Mouse (Mus musculus) WW6 (cell line): ENCODE results near the gene Ppp1r9a.

ENCODE experiments used
- DNase-seq: peaks from one replicate; pipeline ENCODE4 v3.0.0-alpha.2; 2013; ENCODE audit warnings: low read depth, low spot score

The Ppp1r9a gene

GRCm38 (mm10) chr6:4953028-4953719 lies 50.5 kb downstream of the Ppp1r9a start:
- no peak for DNase-seq

GRCm38 (mm10) chr6:4956651-4957050 lies 53.9 kb downstream of the Ppp1r9a start:
- no peak for DNase-seq

GRCm38 (mm10) chr6:4962197-4962596 lies 59.5 kb downstream of the Ppp1r9a start:
- DNase-seq: no peak

DNA sequence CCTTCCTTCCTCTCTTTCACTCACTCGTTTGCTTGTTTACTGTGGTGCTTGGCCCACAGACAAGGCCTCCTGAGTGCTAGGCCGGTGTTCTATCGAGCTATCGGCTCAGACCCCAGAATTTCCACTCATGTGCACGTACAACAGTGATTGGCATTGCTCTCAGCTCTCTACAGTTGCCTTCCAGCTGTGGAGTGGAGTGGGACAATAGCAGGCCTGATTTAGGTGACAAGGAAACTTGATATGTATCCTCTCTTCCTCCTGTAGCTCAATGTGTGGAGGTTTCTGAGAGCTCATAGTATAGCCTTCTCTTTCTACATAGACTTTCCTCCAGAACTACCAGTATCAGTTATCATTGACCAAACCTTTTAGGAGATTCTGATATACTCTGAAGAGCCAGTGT lies 60.3 kb downstream of the Ppp1r9a start:
- DNase-seq: no peak

GRCm38 (mm10) chr6:4967236-4967635 lies 64.5 kb downstream of the Ppp1r9a start:
- no peak for DNase-seq

DNA sequence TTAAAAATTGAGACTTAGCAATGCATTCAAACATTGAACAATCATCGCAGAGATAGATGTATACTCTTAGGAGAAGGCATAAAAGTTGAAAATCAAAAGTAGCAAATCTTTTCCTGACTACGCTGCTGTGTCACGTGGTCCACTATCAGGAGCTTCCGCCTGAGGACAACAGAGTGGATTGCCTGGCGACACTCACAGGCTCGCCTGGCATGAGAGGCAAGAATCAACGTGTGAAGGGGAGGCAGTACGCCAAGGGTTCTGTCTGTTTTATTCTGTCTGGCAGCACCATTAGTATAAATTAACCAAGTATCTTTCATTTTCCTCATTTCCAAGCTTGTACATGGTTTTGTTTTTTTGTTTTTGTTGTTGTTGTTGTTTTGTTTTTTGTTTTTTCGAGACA lies 68.5 kb downstream of the Ppp1r9a start:
- no peak for DNase-seq

DNA sequence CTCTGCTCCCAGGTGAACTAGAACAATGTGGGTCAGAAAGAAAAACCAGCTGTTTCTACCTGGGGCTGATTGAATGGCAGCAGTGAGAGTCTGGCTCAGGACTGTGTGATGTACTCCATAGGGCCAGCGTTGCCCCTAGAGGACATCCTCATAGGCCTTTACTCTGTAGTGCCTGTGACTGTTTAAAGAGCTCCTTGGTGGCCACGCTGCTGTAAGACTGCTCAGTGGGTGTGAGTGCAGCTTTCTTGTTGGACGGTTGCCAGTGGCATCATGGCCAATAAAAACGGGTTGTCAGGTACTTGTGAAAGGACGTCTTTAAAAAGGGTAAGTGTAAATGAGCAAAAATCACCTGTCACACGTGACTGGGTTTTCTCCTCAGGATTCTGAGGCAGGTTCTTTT lies 70.1 kb downstream of the Ppp1r9a start:
- no peak for DNase-seq

DNA sequence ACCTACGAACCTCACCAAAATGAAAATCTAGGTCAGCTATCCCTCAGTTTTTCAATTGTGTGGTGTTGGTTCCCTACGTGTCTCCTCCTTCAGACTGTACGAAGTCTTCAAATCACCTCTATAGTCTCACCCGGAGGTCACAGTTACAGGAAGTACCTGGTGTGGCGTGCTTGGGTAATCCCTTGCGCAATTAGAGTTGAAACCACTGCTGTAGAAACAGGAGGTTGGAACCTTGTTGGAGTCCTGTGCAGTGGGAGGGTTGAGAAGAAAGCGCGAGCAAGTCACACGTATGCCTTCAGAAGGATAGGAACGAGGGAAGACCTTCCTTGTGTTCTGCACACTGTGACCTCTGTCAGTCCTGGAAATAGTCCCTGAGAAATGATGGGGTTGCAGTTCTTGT lies 70.6 kb downstream of the Ppp1r9a start:
- no peak for DNase-seq

DNA sequence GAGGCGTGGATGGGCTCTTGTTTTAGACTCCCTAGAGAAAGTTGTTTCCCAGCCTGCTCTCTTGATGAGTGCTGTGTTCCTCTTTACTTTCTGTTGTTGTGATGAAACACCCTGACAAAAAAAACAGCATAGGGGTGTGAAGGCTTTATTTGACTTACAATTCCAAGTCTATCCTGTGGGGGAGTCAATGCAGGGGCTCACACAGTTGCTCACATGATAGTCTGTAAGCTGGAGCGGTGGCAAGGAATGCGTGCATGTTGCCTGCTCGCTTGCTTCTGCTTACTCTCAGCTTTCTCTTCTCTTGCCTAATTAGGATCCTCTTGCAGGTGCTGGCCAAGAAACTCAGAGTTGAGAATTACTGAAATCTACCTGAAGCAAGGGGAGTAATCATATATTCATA lies 74.8 kb downstream of the Ppp1r9a start:
- DNase-seq: no peak

GRCm38 (mm10) chr6:4978249-4978648 lies 75.5 kb downstream of the Ppp1r9a start:
- no peak for DNase-seq

GRCm38 (mm10) chr6:4978897-4979296 lies 76.2 kb downstream of the Ppp1r9a start:
- DNase-seq: no peak

DNA sequence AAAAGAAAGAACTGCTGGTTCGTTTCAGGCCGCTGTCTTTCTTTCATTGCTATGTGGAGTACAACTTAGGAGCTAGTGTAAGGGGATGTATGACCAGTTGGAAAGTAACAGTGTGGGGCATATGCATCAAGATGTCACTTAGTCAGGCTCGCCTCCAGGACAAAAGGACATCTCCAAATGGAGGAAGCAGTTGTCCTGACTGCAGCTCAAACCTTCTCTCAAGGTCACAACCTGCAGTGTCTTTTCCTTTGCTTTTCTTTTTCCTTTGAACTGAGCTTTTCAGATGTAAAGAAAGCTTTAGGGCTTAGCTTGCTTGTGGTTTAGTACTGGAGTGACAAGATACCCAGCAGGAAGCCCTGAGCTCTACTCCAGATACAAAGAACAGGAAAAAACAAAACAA lies 77.4 kb downstream of the Ppp1r9a start:
- DNase-seq: no peak

DNA sequence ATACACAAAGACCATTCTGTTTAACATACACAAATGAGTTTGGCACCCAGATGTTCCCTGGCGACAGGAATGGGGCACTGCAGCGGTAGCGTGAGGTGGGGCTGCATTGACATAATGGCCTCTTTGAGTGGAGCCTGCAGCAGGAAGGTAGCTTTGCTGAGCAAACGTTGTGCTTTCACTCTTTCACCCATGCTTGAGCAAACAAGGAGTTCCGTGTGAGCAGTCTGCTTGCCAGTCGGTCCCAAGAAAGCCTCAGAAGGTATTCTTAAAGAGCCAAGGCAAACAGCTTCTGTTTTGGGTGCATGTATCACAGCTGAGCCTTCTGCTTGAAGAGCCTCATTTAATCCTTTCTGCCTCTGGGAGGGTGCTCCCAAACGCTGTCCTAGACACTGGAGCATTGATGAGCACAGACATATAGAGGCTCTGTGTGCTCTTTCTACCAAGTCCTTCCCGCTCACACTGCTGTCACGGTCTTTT lies 80.0 kb downstream of the Ppp1r9a start:
- DNase-seq: peak; percentile 59

- DNase-seq: no peak
Observed at GRCm38 (mm10) chr6:4985668-4986067, 83.0 kb downstream of the Ppp1r9a start.

DNA sequence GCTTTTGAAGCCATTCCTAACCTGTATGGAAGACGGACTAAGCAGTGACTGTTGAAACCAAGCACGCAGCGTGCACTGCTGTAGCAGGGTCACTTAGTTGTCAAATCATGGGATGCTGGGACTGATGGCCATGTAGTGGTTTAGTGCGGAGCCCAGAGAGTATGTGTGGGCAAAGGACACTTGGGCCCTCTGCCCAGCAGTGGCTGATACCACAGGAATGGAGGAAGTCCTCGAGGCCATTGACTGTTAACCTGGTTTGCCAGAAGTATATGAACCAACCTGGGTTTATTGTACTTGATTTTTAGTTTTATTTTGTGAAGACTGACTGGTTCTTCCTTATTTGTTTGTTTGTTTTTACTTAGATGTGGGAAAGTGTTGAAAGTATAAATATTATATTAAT lies 84.4 kb downstream of the Ppp1r9a start:
- no peak for DNase-seq

DNA sequence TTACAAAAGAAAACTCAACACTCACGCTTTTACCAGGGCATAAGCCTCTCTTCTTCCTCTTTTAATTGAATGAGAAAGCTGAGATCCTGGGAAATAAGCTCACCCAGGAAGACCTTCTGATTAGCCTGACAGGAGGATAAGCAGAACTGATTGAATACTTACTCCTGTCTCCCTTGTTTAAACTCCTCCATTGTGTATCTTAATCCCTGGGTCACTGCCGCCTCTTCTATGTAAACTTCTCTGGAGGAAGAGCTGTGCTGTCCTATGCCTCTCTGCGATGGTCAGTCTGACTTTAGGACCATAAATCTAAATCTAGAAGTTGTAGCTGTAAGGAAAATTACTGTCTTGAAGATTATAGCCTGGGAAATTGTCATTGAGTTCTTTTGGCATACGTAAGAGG lies 86.0 kb downstream of the Ppp1r9a start:
- DNase-seq: no peak

- no peak for DNase-seq
Observed at GRCm38 (mm10) chr6:4992308-4992707, 89.6 kb downstream of the Ppp1r9a start.

- DNase-seq: no peak
Observed at GRCm38 (mm10) chr6:4993600-4994160, 91.0 kb downstream of the Ppp1r9a start.

GRCm38 (mm10) chr6:4994161-4994919 lies 91.6 kb downstream of the Ppp1r9a start:
- DNase-seq: no peak

DNA sequence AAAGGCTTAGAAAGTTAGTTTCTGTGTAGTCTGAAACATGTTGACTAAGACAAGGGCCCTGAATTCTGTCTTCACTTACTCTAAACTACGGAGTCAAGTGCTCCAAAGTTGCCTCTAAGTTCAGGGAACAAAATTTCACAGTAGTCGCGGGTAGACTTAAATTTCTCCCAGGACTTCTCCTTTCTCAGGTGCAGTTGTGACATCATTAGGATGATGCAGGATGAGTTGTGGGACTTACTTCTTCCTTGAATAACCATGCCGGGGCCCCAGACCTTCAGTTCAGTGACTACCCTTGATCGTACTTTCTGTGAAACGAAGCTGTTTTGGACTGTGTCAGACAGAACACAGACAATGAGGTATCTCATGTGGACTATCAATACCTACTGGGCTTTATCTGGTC lies 94.9 kb downstream of the Ppp1r9a start:
- no peak for DNase-seq

DNA sequence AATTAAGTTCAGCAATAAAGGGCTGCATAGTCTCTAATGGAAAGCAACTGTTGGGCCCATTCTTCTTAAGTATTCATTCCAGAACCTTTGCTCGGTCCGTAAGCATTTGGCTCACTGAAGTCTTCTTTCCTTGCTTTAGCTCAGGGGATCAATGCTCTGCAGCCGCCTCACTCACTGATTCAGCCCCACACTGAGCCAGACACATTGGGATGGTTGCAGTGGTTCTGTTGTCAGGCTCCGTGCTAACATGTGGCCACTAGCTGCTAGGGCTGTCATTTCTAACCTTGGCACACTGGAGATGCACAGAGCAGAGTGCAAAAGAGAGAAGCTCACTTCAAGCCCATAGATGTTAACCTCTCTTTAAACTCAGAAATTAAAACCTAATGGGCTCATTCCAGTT lies 96.2 kb downstream of the Ppp1r9a start:
- DNase-seq: no peak

- no peak for DNase-seq
Observed at GRCm38 (mm10) chr6:5000788-5001187, 98.1 kb downstream of the Ppp1r9a start.
